Mouse (Mus musculus): Measurements from ENCODE around the gene Ccnd2.

Ccnd2 gene

GRCm38 (mm10) chr6:127148526-127149302 lies 3.3 kb downstream of the Ccnd2 start:
- DNase-seq, result no peak

GRCm38 (mm10) chr6:127147665-127148064 lies 4.3 kb downstream of the Ccnd2 start:
- peak; percentile 57 to 70 for DNase-seq

- DNase-seq, result no peak
These were observed 5.6 kb downstream of the Ccnd2 start for GRCm38 (mm10) chr6:127146322-127146947.

GRCm38 (mm10) chr6:127145464-127146190 lies 6.4 kb downstream of the Ccnd2 start:
- no peak for DNase-seq

GRCm38 (mm10) chr6:127143576-127144288 lies 8.3 kb downstream of the Ccnd2 start:
- no peak for DNase-seq

GRCm38 (mm10) chr6:127143124-127143520 lies 8.9 kb downstream of the Ccnd2 start:
- DNase-seq, result no peak

- DNase-seq, result no peak
These were observed 9.6 kb downstream of the Ccnd2 start for GRCm38 (mm10) chr6:127142154-127143123.

- DNase-seq, result no peak
These were observed 13.0 kb downstream of the Ccnd2 start for GRCm38 (mm10) chr6:127138962-127139361.

- DNase-seq, result no peak
These were observed 18.4 kb downstream of the Ccnd2 start for GRCm38 (mm10) chr6:127133433-127134245.

GRCm38 (mm10) chr6:127132719-127133118 lies 19.3 kb downstream of the Ccnd2 start:
- no peak for DNase-seq

GRCm38 (mm10) chr6:127131946-127132345 lies 20.0 kb downstream of the Ccnd2 start:
- DNase-seq, result no peak

- no peak for DNase-seq
These were observed 21.6 kb downstream of the Ccnd2 start for GRCm38 (mm10) chr6:127130377-127130776.

- no peak for DNase-seq
These were observed 22.3 kb downstream of the Ccnd2 start for GRCm38 (mm10) chr6:127129659-127130058.

- no peak for DNase-seq
These were observed 28.5 kb downstream of the Ccnd2 start for GRCm38 (mm10) chr6:127123506-127123905.

- no peak for DNase-seq
These were observed 29.0 kb downstream of the Ccnd2 start for GRCm38 (mm10) chr6:127122996-127123395.

GRCm38 (mm10) chr6:127122221-127122806 lies 29.7 kb downstream of the Ccnd2 start:
- DNase-seq, result no peak

- no peak for DNase-seq
These were observed 37.1 kb downstream of the Ccnd2 start for GRCm38 (mm10) chr6:127114753-127115456.

- DNase-seq, result peak; percentile 87 to 92
These were observed 42.5 kb downstream of the Ccnd2 start, which contains the start of gene Tigar for GRCm38 (mm10) chr6:127109402-127109930. Gene Tigar, minus strand, starts transcription at chr6:127109557.

- no peak for DNase-seq
These were observed 43.5 kb downstream of the Ccnd2 start for GRCm38 (mm10) chr6:127108368-127109060.
